11 mouse cellular contexts compared by ENCODE assay signal in genomic region chr19:29518409-29518808, GRCm38 (mm10). TPM values are rescaled to one million over a fixed set of nuclear protein-coding genes. Genes with fewer than 3 reads are reported as not detected.
DNase-seq lines count a peak whose midpoint lies in the region.
"Had no signal": no experiment of that assay in that cellular context is flagged by ENCODE, and none has a peak within 500 bp of the region (broad histone marks: within the 10 kb centered on the region; RNA-seq: fewer than 3 reads in every experiment).

No protein-coding gene starts in this region.

- intact Hi-C loops in gastrocnemius, postnatal 14 days (cut with DNase I; ENCODE audit: low total_unique reads), result no loop called here

- DNase-seq in adrenal gland, postnatal 14 days, result peak; percentile 28
- no peak for DNase-seq in adrenal gland, postnatal 25 days
- DNase-seq in gastrocnemius, postnatal 14 days, result peak; percentile 36
- no peak for DNase-seq in gastrocnemius, postnatal 25 days
- peak; percentile 48 for DNase-seq in Muller cell, postnatal 12 days (ENCODE audit: inconsistent ontology term)
- peak; percentile 51 for DNase-seq in fibroblast of lung, adult 2 months (ENCODE audit: low read depth)
- DNase-seq in right cerebral cortex, postnatal 25 days, result no peak
- DNase-seq: cerebellum, adult 11 months; cerebellum, adult 8-10 months; cerebellum, postnatal 25 days; kidney, adult 2 months had no signal

RNA-seq across cellular contexts. Expression of gene Ric1, which starts 3.7 kb away (rescaled TPM):
- total RNA-seq in adrenal gland, postnatal 14 days (2021), result 52.1 and 53.6 TPM in 2 replicates
- total RNA-seq in adrenal gland, postnatal 25 days (2021), result 36.3 and 40.9 TPM in 2 replicates
- 10 to 100 TPM; 24.2 to 26.1 TPM for total RNA-seq in gastrocnemius, postnatal 14 days (2021)
- total RNA-seq in gastrocnemius, postnatal 25 days (2021), result 10 to 100 TPM; 22.5 to 23.8 TPM

Comparison
In these comparisons a context has a peak if more than half of its experiments do, and no peak if none do; other contexts are left out.
1. DNase-seq: peak in adrenal gland, postnatal 14 days (single experiment), gastrocnemius, postnatal 14 days (single experiment), Muller cell, postnatal 12 days (single experiment) and fibroblast of lung, adult 2 months (single experiment); none in adrenal gland, postnatal 25 days (single experiment), gastrocnemius, postnatal 25 days (single experiment) and right cerebral cortex, postnatal 25 days (single experiment).